Mouse (Mus musculus) bone marrow macrophage, adult 2 months (primary cell): ENCODE measurements around the gene Rabgap1.

Experiments
- CTCF ChIP-seq: IDR thresholded peaks from 2 replicates; pipeline ENCODE4 v1.5.1; 2012; ENCODE audit warnings: low read depth, mild to moderate bottlenecking, low read length, moderate library complexity
- POLR2A ChIP-seq: IDR thresholded peaks from 2 replicates; pipeline ENCODE4 v1.6.1; 2012; ENCODE audit warnings: mild to moderate bottlenecking, low read depth, low read length, borderline replicate concordance

- no peak for TF ChIP-seq POLR2A
- no peak for TF ChIP-seq CTCF
Observed at GRCm38 (mm10) chr2:37395539-37395938, 47.5 kb upstream of the Rabgap1 start.
